Mouse (Mus musculus) midbrain, embryonic 13.5 days (tissue): Measurements from ENCODE around the gene Pla2g7. TPM values are rescaled to one million over a fixed set of nuclear protein-coding genes. Genes with fewer than 3 reads are reported as not detected.
"Not testable (repeated sequence)": the region's sequence is repeated elsewhere in the genome, so short reads cannot be mapped to it uniquely, and the experiment has no call there.

ENCODE experiments used
- ATAC-seq: fragments of 200-750 bp; cut with Nextera tagmentation; 2 replicates; pipeline ENCODE4 v1.8.0; 2017; ENCODE audit warnings: mild to moderate bottlenecking, moderate TSS enrichment, moderate library complexity
- H3K27ac ChIP-seq: fragments of 300-500 bp; sonication (generic); 2 replicates; pipeline ENCODE4 v1.5.1; 2015; ENCODE audit warnings: inconsistent platforms, mild to moderate bottlenecking, moderate library complexity
- H3K27me3 ChIP-seq: fragments of 300-500 bp; sonication (generic); 2 replicates; pipeline ENCODE4 v1.6.1; 2015; ENCODE audit warnings: mild to moderate bottlenecking, inconsistent platforms
- H3K36me3 ChIP-seq: fragments of 300-500 bp; sonication (generic); 2 replicates; pipeline ENCODE4 v1.6.1; 2015; ENCODE audit warnings: mild to moderate bottlenecking, inconsistent platforms
- H3K4me1 ChIP-seq: fragments of 300-500 bp; sonication (generic); replicated peaks from 2 replicates; pipeline ENCODE4 v1.6.1; 2015; ENCODE audit warnings: inconsistent platforms
- H3K4me2 ChIP-seq: fragments of 300-500 bp; sonication (generic); replicated peaks from 2 replicates; pipeline ENCODE4 v1.6.1; 2015; ENCODE audit warnings: moderate library complexity, mild to moderate bottlenecking, inconsistent platforms
- H3K4me3 ChIP-seq: fragments of 300-500 bp; sonication (generic); replicated peaks from 2 replicates; pipeline ENCODE4 v1.5.1; 2015; ENCODE audit warnings: mild to moderate bottlenecking, inconsistent platforms
- H3K9ac ChIP-seq: fragments of 300-500 bp; sonication (generic); replicated peaks from 2 replicates; pipeline ENCODE4 v1.6.1; 2015; ENCODE audit warnings: mild to moderate bottlenecking, inconsistent platforms
- H3K9me3 ChIP-seq: fragments of 300-500 bp; sonication (generic); 2 replicates; pipeline ENCODE4 v1.6.1; 2016; ENCODE audit warnings: mild to moderate bottlenecking, inconsistent platforms
- WGBS: fragments of 180-500 bp; shearing (Covaris S2); methylation state at CpG from one replicate; pipeline ENCODE4 v1.1.7; 2015; 5-methylcytosine and 5-hydroxymethylcytosine counted together
- polyA plus RNA-seq: library from polyadenylated mRNA; unstranded; fragments of >200 nt; fragmentation: Nextera tagmentation; extraction: Ambion mirVana; gene quantifications from 2 replicates; pipeline ENCODE4 v1.2.1, GENCODE M21; 2015

Pla2g7 gene
- 7.3 and 8.2 TPM in 2 replicates for polyA plus RNA-seq

DNA sequence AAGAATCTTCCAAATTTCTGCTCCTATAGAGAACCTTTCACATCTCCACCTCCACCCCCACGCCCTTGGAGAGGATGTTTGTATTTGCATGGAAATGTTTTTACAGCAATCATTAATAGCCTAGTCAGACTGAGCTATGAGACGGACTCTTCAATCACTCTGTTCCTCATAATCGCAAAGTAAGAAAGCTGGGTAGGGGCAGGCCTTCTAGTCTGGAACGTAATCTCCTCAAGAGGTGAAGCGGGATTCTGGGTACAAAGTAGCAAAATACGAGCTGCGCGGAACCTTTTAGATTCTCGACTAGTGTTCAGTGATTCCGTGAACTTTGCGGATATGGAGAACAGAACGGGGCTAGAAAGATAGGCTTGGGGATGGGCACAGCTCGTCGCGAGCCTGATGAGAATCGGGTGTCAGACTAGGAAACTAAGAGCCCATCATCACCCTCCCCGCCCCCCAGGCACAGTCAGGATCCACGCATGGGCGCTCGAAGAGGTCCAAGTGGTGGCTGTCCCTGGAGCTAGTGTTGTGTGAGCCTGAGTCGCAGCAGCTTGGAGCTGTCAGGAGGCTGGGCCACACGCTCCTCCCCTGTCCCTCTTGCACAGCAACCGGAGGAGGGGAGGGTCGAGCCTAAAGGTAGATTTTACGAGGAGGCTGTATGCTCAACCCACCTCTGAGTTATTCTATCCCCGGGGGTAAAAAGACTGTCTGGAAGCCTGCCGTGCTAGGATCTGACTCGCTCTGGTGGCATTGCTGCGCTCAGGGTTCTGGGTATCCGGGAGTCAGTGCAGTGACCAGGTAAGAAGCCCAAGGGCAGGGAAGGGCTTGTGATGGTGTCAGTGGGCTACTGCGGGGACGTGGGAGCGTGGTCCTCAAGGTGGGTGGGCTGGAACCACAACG lies at the start of gene Pla2g7:
TSS of gene Pla2g7 (plus strand) at position 107 of the 897 bp plus-strand sequence.
- Histone ChIP-seq H3K4me1 (peaks cover 15% of the 10 kb centered on the region), H3K27me3 (no peaks in the 10 kb centered on the region), H3K9ac (peak within 1 kb of the TSS; percentile 66), H3K36me3 (no peaks in the 10 kb centered on the region), H3K9me3 (no peaks in the 10 kb centered on the region), H3K4me3 (peak within 1 kb of the TSS; percentile 52), H3K4me2 (peak within 1 kb of the TSS; percentile 85), H3K27ac (no peak within 1 kb of the TSS)
- ATAC-seq = peak; percentile 91
- under 1% methylated on average over 34 of the region's 34 CpGs for WGBS

- peak; percentile 87 for ATAC-seq
- Histone ChIP-seq H3K36me3 (no peaks in the 10 kb centered on the region), H3K4me1 (no peaks in the 10 kb centered on the region), H3K9ac (no peak overlapping the region), H3K4me3 (no peak overlapping the region), H3K4me2 (no peak overlapping the region), H3K9me3 (peaks cover 7% of the 10 kb centered on the region; the same call in 1 of the 2 replicates), H3K27ac (no peak overlapping the region), H3K27me3 (no peaks in the 10 kb centered on the region)
- 27% methylated on average over 18 of the region's 18 CpGs for WGBS
These were observed 49.1 kb upstream of the Pla2g7 start for GRCm38 (mm10) chr17:43518644-43519409.

DNA sequence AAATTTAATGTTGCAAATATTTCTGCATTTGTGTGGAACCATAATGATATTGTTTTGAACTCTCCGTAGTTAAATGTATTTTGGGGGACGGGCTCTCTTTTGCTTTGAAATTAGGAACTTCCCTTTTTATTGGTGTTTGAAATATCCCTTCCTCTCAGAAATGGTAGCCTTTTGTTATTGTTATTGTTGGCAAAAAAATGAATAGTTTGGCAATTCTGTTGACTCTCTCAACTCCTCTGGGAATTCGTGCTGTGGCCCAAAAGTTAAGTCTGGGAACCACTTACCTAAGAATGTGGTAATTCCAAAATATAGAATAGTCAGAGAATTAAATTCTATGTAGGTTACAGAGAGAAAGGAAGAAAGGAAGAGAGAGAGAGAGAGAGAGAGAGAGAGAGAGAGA lies 47.7 kb upstream of the Pla2g7 start:
- Histone ChIP-seq H3K4me3 (no peak overlapping the region), H3K27me3 (no peaks in the 10 kb centered on the region), H3K9ac (no peak overlapping the region), H3K36me3 (no peaks in the 10 kb centered on the region), H3K4me2 (no peak overlapping the region), H3K9me3 (peaks cover under 1% of the 10 kb centered on the region; the same call in 1 of the 2 replicates), H3K27ac (no peak overlapping the region), H3K4me1 (no peaks in the 10 kb centered on the region)
- WGBS = 83% methylated on average over 3 of the region's 3 CpGs
- ATAC-seq = no peak

- Histone ChIP-seq H3K4me3 (no peak overlapping the region), H3K27me3 (no peaks in the 10 kb centered on the region), H3K9ac (no peak overlapping the region), H3K27ac (no peak overlapping the region), H3K4me1 (peaks cover 10% of the 10 kb centered on the region), H3K4me2 (no peak overlapping the region), H3K36me3 (no peaks in the 10 kb centered on the region), H3K9me3 (peaks cover 4% of the 10 kb centered on the region; the same call in 1 of the 2 replicates)
- WGBS = 82% methylated on average over 2 of the region's 2 CpGs
- no peak for ATAC-seq
These were observed 37.4 kb upstream of the Pla2g7 start for GRCm38 (mm10) chr17:43530507-43530906.

- ATAC-seq = no peak
- 92% methylated on average over 4 of the region's 4 CpGs for WGBS
- 0 out of 2 replicates have a peak, but pooled peaks cover 4% of the 10 kb centered on the region for H3K9me3 ChIP-seq
- H3K4me3 ChIP-seq = no peak overlapping the region
- H3K27ac ChIP-seq = no peak overlapping the region
- no peaks in the 10 kb centered on the region for H3K36me3 ChIP-seq
- H3K27me3 ChIP-seq = no peaks in the 10 kb centered on the region
- H3K4me2 ChIP-seq = no peak overlapping the region
- peaks cover 10% of the 10 kb centered on the region for H3K4me1 ChIP-seq
- H3K9ac ChIP-seq = no peak overlapping the region
These were observed 36.7 kb upstream of the Pla2g7 start for GRCm38 (mm10) chr17:43531192-43531591.

DNA sequence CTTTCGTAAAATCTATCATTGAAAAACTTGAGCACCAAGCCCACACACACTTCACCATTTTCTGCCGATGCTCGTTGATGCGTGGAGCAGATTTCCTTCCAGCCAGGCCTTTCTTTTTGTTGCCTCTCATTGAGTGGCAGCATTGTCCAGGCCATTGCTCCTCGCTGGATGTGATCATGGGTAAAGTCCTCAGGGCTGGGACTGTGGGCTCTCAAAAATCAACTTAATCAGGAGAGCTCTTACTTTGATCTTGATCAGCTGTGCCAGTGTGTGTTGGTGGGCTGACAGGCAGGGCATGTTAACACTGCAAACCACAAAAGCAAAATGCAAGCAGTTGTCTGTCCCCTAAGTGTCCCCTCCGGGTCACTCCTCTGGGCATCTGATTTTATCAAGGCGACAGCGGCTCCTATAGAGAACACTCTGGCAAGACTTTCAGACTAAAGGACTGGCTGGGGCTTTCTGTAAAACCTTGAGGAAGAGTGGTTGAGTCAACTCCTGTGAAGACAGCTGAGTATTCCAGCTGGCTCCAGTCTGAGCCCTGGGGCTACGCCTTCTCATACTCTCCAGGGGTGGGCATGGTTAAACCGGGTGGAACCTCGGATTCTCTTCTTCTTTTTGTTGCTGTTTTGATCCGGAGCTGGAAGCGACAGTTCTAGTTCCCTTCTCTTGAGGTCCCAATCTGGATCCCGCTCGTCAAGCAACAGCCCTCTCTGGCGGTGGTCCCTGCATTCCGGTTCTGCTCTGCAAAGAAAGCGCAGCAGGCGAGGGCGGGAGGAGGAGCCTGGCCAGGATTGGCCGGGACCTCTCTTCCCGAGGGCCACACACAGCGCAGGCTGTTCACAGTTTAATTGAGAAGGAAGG lies 33.3 kb upstream of the Pla2g7 start:
- Histone ChIP-seq H3K27me3 (no peaks in the 10 kb centered on the region), H3K4me1 (peaks cover 10% of the 10 kb centered on the region), H3K27ac (no peak overlapping the region), H3K9me3 (0 out of 2 replicates have a peak, but pooled peaks cover 4% of the 10 kb centered on the region), H3K9ac (no peak overlapping the region), H3K4me3 (peak overlapping the region; percentile 16; the same call in 1 of the 2 replicates), H3K4me2 (peak overlapping the region; percentile 41), H3K36me3 (no peaks in the 10 kb centered on the region)
- peak; percentile 89 for ATAC-seq
- WGBS = 6% methylated on average over 23 of the region's 23 CpGs

GRCm38 (mm10) chr17:43536841-43537240 lies 31.1 kb upstream of the Pla2g7 start:
- not testable (repeated sequence) for H3K9me3 ChIP-seq, H3K27me3 ChIP-seq, H3K27ac ChIP-seq, ATAC-seq, H3K4me1 ChIP-seq, H3K4me3 ChIP-seq, H3K9ac ChIP-seq, H3K36me3 ChIP-seq, H3K4me2 ChIP-seq
- 91% methylated on average over 6 of the region's 6 CpGs for WGBS

DNA sequence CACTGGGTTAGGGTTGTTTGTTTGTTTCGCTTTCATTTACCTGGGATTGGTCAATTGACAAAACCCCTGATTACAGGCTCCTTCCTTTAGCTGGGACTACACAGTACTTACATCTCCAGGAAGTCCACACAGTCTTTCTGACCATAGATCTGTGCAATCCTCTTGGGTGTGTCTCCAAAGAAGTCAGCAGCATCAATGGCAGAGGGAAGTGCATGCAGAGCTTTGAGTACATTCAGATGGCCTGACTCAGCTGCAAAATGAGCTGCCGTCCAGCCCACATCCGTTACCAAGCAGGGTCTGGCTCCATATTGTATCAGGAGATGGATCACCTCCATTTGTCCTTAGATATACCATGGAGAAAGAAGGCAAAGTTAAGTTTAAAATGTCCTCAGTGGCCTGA lies 29.1 kb upstream of the Pla2g7 start:
- no peak overlapping the region for H3K27ac ChIP-seq
- H3K9me3 ChIP-seq = no peaks in the 10 kb centered on the region
- H3K36me3 ChIP-seq = no peaks in the 10 kb centered on the region
- H3K4me3 ChIP-seq = no peak overlapping the region
- no peaks in the 10 kb centered on the region for H3K27me3 ChIP-seq
- H3K9ac ChIP-seq = no peak overlapping the region
- no peak overlapping the region for H3K4me2 ChIP-seq
- H3K4me1 ChIP-seq = peaks cover 10% of the 10 kb centered on the region
- WGBS = 94% methylated on average over 3 of the region's 3 CpGs
- ATAC-seq = no peak

DNA sequence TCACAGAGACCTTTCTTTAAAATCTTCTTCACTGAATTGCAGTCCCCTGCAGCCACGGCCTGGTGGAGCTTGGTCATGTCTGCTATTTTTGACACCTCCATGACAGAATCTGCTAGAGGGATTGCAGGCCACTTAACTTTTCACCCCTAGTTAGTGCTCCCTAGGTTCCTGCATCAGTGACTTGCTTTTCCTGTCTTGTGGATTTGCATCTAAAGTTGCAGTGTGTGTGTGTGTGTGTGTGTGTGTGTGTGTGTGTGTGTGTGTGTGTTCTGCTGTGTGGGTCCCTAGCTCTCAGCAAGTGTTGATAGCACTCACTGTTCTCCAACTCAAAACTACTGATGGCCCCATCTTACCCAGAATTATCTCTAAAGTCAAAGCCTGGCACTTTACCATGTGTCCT lies 24.4 kb upstream of the Pla2g7 start, which contains the start of gene Ankrd66:
TSS of gene Ankrd66 (minus strand) at position 101 of the 400 bp plus-strand sequence.
- H3K27me3 ChIP-seq = no peaks in the 10 kb centered on the region
- no peak within 1 kb of the TSS for H3K9ac ChIP-seq
- H3K27ac ChIP-seq = no peak within 1 kb of the TSS
- 80% methylated on average over 1 of the region's 1 CpGs for WGBS
- no peaks in the 10 kb centered on the region for H3K9me3 ChIP-seq
- ATAC-seq = no peak
- no peaks in the 10 kb centered on the region for H3K36me3 ChIP-seq
- H3K4me1 ChIP-seq = no peaks in the 10 kb centered on the region
- H3K4me3 ChIP-seq = no peak within 1 kb of the TSS
- no peak within 1 kb of the TSS for H3K4me2 ChIP-seq

GRCm38 (mm10) chr17:43544040-43544439 lies 23.9 kb upstream of the Pla2g7 start:
- no peak overlapping the region for H3K4me3 ChIP-seq
- no peaks in the 10 kb centered on the region for H3K36me3 ChIP-seq
- H3K4me2 ChIP-seq = no peak overlapping the region
- H3K4me1 ChIP-seq = no peaks in the 10 kb centered on the region
- no peak for ATAC-seq
- 88% methylated on average over 4 of the region's 4 CpGs for WGBS
- H3K27me3 ChIP-seq = no peaks in the 10 kb centered on the region
- H3K27ac ChIP-seq = no peak overlapping the region
- H3K9me3 ChIP-seq = no peaks in the 10 kb centered on the region
- H3K9ac ChIP-seq = no peak overlapping the region

DNA sequence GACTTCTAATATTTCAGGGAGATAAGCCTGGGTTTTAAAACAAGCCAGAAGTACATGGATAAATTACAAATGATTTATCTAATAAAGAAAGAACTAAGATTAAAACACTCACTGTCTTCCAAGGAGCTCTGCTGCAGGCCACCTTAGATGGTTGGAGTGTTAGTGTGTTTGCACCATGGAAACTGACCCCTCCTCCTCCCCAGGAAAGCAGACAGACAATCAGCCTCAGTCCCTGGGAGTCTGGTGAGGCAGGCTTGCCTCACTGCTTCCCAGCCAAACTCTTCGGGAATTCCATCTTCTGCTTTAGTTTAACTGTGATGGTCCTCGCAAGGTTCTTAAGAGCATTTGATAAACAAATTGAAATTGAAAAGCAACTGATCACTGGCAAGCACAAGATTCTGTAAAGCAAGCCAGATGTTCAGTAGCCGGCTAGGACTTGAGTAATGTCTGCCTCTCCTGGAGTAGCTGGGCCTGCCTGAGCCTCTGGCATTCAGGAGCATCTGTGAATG lies 16.7 kb upstream of the Pla2g7 start:
- ATAC-seq = no peak
- Histone ChIP-seq H3K9ac (no peak overlapping the region), H3K27me3 (no peaks in the 10 kb centered on the region), H3K27ac (no peak overlapping the region), H3K36me3 (no peaks in the 10 kb centered on the region), H3K4me1 (0 out of 2 replicates have a peak, but pooled peaks cover 2% of the 10 kb centered on the region), H3K4me3 (no peak overlapping the region), H3K9me3 (no peaks in the 10 kb centered on the region), H3K4me2 (no peak overlapping the region)
- 17% methylated on average over 3 of the region's 3 CpGs for WGBS
